Mouse (Mus musculus): Measurements from ENCODE around the gene Ift172. TPM values are rescaled to one million over a fixed set of nuclear protein-coding genes. Genes with fewer than 3 reads are reported as not detected.
A peak's percentile ranks its signal among the peaks of the same experiment; 100 is the strongest.

Ift172 gene
- 30.0 and 51.6 TPM in 2 replicates for total RNA-seq (2017)

DNA sequence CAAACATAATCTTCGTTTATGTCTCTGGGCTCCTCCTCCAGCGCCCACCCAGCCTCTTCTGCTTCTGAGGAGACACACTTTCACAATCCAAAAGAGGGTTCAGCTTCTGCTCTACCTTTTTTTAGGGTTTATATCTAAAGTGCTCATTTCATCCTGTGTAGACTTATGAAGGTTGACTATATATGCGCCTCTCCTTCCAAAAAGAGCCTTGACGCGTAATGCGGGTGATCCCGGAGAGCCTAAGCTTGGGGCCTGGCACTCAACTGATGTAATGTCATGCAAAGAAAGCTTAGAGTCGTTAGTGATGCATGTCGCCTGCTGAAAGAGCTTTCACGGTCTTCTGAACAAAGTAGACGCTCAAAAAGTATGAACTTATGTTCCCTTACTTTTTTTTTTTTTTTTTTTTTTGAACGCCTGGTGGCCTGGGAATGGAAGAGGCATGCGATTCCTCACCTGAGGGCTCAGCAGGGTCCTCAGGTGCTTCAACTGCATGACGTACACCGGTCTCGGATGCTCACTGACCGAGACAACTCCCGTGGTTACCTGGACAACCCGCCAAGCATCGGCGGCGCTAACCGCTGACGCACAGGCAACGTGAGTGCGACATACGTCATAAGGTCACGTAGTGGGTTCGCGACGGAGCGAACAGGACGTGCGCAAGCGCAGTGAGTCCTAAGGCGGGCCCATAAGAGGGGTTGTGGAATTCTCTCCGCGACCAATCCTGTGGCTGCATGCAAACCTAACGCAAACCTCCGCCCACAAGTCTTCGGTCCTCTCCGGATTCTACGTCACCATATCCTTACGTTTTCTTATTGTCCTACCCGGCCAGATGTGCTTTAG, at the start of gene Ift172:
Gene Ift172, minus strand, starts transcription at position 596 of the 840 bp plus-strand sequence.
- peak; percentile 90 for ATAC-seq (ENCODE audit: extremely low read depth, insufficient number of reproducible peaks, low FRiP score, poor library complexity, severe bottlenecking)

DNA sequence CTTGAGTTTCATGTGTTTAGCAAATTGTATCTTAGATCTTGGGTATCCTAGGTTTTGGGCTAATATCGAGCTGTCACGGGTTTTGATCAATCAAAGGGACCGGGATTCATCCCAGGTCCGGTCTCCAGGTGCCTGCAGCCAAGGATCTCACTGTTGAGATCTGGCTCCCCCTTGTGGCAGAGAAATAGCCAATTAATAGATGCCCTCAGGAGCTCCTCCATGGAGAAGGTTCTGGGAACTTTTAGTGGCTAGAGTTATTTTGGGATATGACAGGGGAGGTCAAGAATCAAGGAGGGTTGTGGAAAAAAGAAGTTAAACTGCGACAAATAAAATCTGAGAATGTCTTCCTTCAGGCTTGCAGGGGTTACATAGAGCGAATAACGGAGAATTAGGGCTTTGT, 37.3 kb upstream of the Ift172 start:
- peak; percentile 23; the same call in 1 of the 2 replicates for ATAC-seq (ENCODE audit: extremely low read depth, insufficient number of reproducible peaks, low FRiP score, poor library complexity, severe bottlenecking)

DNA sequence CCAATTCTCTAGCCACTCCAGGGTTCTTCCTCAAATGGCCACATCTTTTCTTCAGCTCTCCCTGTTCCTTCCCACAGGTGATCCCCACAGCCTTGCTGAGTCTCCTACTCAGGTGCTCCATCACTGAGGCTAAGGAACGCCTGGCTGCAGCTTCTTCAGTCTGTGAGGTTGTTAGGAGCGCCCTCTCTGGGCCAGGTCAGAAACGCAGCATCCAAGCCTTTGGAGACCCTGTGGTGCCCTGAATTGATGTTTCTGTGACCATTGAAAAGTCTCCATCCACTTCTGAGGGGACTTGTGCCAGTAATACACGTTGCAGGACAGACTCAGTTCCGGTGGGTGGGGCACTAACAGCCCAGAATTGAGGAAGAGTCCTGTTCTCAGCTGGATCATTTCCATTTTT, 35.9 kb upstream of the Ift172 start:
- ATAC-seq (ENCODE audit: extremely low read depth, insufficient number of reproducible peaks, low FRiP score, poor library complexity, severe bottlenecking) = peak; percentile 16; the same call in 1 of the 2 replicates

DNA sequence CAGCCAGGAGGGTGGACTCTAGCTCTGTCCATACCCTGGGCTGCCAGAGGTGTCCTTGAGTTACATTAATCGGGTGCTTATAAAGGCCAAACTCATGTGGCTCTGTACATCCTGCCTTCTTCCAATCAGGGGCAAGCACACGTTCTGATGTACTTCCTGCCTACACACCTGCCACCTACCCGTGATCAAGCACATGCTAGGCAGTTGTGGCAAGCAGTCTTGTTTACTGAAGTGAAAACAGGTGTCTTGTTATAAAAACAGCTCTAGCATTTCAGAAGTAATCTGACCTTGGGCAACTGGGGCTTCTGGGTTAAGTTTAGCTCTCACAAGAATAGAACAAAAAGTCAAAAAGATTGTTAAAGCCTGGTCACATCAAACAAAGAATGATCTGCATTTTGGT, 33.2 kb upstream of the Ift172 start:
- ATAC-seq (ENCODE audit: extremely low read depth, insufficient number of reproducible peaks, low FRiP score, poor library complexity, severe bottlenecking) = no peak

DNA sequence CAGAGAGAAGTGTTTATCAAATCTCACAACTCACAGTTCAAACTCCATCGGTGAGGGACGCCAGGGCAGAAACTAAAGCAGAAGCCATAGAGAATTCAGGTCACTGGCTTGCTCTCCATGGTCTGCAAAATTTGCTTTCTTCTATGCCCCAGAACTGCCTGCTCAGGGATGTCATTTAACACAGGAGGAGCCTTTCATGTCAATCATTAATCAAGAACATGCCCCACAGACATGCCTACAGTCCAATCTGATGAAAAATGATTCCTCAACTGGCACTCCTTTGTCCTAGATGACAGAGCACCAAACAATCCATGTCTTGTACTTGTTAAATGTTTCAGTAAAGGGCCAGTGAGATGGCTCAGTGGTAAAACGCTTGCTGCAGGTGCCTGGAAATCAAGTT, 31.9 kb upstream of the Ift172 start:
- no peak for ATAC-seq (ENCODE audit: extremely low read depth, insufficient number of reproducible peaks, low FRiP score, poor library complexity, severe bottlenecking)

DNA sequence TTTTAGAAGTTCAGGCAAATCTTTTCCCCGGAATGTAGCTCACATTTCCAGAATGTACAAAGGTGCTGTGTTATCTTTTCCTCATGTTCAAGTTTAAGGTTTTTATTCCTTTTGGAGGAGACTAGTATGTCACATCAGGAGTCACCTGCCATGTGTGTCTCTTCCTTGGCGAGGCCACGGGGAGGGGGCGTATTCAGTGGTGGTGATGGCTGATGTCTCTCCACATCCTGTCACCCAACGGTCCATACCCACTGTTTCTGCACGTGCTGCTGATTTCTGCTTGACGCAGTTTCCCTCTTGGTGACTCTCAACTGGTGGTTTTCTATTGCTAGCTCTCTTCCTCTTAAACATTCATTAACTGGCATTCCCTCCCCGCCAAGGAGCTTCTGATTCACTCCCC, 21.9 kb upstream of the Ift172 start:
- no peak for ATAC-seq (ENCODE audit: extremely low read depth, insufficient number of reproducible peaks, low FRiP score, poor library complexity, severe bottlenecking)

DNA sequence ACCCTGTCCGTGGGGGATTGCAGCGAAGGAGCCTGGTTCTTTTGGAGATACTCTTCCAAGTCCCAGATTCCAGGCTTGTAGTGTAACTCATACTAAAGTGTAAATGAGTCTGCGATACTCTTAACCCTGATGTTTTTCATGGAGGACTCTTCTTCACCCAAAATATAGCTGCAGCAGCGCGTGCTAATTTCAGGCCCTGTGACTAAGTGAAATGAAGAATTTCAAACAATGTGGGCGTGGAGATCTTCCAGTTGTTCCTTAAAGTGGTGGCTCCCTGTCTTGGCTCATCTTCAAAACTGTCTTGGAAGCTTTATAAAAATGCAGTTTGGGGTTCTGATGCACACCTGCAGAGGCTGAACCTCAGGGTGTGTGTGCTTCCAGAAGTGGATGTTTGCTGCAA, 12.2 kb upstream of the Ift172 start:
- ATAC-seq (ENCODE audit: extremely low read depth, insufficient number of reproducible peaks, low FRiP score, poor library complexity, severe bottlenecking) = no peak

DNA sequence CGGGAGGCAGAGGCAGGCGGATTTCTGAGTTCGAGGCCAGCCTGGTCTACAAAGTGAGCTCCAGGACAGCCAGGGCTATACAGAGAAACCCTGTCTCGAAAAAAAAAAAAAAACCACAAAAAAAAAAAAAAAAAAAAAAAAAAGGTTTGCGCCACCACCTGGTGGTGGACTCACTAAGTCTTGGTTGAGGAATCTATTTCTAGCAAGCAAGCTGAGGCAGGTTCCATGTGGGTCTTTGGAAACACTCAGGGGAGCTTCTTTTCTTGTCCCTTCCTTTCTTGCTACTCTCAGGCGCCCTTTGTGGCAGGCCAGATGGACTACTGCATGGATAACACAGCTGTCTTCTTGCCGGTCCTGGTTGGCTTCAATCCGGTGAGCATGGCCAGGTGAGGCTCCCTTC, 10.9 kb upstream of the Ift172 start:
- ATAC-seq (ENCODE audit: extremely low read depth, insufficient number of reproducible peaks, low FRiP score, poor library complexity, severe bottlenecking) = no peak

DNA sequence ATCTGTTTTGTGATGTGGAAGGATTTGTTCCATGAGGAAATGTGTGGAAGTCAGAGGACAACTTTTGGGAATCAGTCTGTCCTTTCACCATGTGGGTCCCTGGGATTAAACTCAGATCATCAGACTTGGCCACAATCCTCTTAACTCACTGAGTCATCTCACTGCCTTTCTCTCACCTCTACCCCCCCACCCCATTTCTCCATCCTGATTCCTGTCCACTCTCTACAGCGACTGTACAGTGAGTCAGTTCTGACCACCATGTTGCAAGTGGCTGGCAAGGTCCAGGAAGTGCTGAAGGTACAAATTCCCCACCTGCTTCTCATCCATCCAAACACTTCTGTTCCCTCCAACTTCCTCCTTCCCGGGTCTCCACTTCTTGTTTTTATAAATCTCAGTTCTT, 7.6 kb upstream of the Ift172 start:
- no peak for ATAC-seq (ENCODE audit: extremely low read depth, insufficient number of reproducible peaks, low FRiP score, poor library complexity, severe bottlenecking)

DNA sequence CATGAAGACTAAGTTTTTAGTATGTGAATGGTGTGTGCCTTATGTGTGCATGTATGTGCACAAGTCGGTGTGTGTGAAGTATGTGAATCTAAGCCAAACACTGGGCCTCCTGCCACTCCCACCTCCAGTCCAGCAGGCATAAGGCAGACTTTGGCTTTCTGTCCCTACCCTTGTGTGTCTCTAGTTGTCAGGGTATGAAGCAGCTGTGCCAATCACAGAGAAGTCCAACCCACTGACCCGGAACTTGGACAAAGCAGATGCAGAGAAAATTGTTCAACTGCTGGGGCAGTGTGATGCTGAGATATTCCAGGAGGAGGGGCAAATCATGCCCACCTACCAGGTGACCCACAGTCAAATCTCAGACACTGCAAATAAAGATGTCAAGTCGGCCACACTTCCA, 7.1 kb upstream of the Ift172 start:
- ATAC-seq (ENCODE audit: extremely low read depth, insufficient number of reproducible peaks, low FRiP score, poor library complexity, severe bottlenecking) = no peak

DNA sequence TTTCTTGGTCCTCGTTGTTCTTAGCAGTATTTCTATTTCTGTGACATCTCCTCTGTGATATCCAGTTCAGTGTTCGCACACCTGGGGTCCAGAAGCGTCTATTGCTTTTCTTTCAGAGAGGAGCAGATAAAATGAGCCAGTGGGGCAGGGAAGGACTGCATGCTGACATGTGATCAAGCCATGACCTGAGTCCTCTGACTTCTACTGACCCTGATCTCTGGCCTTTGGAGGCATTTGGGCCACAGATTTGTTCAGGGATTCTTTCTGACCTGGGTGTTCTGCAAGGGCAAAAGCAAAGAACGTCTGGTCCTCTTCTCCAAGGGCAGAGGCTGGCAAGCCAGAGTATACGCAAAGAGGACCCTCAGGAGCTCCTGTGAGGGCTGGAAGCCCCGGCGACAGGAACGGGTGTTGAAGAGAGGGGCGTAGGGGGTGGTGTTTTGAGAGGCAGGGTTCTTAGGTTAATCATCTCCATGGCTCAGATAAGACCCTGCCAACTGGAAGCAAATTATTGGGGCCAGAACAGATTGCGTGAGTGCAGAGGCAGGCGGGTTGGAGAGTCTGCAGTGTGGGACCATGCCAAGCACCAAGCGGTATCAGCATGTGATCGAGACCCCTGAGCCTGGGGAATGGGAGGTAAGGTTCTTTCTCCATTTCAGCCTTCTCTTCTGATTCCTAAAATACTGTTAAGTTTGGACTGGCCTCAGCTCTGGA, 6.3 kb upstream of the Ift172 start, which contains the start of gene Gckr:
Gene Gckr, plus strand, starts transcription at position 397 of the 711 bp plus-strand sequence.
- ATAC-seq (ENCODE audit: extremely low read depth, insufficient number of reproducible peaks, low FRiP score, poor library complexity, severe bottlenecking) = no peak

DNA sequence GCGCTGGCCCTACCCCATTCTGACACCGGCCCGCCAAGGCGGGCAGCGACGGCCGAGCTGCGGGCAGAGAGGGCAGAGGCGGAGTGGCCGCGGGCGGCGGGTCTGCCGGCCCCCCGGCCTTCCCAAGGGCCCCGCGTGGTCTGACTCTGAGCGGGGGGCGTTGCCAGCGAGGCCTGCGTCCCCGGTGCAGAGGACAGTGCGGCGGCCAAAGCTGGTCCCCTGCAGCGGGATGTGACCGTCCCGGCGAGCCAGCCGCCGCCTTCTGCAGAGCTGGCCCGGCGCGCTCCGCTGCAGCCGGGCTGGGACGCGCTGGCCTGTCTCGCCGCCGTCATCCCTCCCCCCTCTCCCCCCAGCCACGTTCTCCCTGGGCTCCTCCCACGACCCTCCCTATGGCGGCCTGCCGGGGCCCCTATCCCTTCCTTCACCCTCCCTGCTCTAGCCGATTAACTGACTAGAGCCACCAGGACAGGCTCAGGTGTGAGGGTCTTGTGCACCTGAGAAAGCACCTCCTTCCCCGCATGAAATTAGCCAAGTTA, 4.8 kb upstream of the Ift172 start, which contains the start of gene Fndc4:
Gene Fndc4, minus strand, starts transcription at position 475 of the 536 bp plus-strand sequence.
- no peak for ATAC-seq (ENCODE audit: extremely low read depth, insufficient number of reproducible peaks, low FRiP score, poor library complexity, severe bottlenecking)

DNA sequence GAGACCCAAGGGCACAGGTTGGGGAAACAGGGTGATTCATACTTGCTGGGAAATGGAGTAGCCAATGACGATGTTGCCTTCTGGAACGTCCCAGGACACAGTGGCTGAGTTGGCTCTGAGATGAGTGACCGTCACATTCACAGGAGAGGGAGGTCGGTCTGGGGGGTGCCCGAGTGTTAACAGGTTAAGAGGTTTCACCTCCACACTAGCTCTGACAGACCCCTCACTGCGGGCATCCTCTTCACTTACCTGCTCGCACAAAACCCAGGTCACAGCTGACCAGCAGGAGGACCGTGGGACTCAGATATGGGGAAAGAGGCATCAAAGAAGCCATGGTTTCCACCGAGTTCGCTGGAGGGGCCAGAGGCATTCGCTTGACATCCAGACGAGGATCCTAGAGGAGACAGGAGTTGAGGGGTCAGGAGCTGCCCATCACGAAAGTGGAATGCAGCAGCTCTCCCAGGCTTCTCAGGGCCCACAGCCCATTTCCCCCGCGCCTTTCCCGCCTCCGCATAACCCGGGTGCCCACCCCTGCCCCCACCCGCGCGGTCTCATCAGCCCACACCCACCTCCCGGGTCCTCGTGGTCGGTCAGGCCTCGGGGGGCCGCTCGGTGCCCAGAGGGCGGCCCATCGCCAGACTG, 4.2 kb upstream of the Ift172 start:
- ATAC-seq (ENCODE audit: extremely low read depth, insufficient number of reproducible peaks, low FRiP score, poor library complexity, severe bottlenecking) = no peak

DNA sequence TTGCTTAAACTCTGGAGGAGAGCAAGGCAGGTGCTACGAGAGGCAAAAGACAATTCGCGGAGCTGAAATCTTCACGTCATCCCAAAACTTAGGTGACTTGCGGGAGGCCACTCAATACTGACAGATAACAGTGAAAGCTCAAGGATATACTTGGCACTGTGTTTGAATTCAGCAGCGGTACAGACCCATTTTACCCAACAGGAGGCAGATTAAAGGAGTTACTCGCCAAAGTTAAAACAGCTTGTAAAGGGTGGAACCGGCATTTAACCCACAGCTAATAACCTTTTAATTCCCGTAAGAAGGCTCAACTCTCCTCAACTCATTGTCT, 409 bp upstream of the Ift172 start:
- no peak for ATAC-seq (ENCODE audit: extremely low read depth, insufficient number of reproducible peaks, low FRiP score, poor library complexity, severe bottlenecking)

DNA sequence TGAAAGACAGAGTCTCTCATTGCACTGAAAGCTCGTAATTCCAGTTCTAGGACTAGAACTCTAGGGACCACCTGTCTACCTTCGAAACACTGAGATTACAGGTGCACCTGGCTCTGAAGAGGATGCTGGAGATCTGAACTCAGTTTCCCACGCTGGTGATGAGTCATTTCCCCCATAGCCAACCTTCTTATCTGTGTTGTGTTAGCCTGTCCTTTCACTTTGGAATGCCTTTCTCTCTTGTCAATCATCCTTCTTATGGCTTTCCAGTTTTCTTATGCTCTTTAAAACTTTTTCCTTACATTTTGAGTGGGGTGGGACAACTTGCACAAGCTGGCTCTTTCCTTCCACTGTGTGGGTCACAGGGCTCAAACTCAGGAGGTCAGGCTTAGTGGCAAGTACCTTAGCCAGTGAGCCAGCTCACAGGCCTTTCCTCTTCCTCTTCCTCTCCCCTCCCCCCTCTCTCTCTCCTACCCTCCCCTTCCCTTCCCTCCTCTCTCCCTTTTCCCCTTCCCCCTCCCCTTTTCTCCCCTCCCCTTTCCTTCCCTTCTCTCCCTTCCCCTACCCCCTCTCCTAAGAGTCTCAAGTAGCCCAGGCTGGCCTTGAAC, 1.2 kb downstream of the Ift172 start:
- no peak for ATAC-seq (ENCODE audit: extremely low read depth, insufficient number of reproducible peaks, low FRiP score, poor library complexity, severe bottlenecking)

DNA sequence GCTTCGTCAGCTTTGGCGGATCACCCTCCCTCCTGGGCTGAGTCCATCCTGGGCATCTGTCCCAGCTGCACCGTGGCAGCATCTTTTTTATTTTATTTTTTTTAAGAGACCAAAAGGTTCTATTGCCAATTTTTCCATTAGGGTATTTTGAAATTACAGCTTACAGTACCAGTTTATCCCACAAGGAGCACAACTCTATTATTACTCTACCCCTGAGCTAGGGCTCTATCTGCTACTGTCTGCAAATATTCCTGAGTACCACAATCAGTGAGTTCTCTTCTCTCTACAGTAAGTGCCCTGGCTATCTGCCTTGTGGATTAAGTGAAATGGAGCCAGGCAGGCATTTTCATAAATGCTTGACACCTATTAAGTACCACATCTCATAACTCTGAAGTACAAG, 2.3 kb downstream of the Ift172 start:
- no peak for ATAC-seq (ENCODE audit: extremely low read depth, insufficient number of reproducible peaks, low FRiP score, poor library complexity, severe bottlenecking)

DNA sequence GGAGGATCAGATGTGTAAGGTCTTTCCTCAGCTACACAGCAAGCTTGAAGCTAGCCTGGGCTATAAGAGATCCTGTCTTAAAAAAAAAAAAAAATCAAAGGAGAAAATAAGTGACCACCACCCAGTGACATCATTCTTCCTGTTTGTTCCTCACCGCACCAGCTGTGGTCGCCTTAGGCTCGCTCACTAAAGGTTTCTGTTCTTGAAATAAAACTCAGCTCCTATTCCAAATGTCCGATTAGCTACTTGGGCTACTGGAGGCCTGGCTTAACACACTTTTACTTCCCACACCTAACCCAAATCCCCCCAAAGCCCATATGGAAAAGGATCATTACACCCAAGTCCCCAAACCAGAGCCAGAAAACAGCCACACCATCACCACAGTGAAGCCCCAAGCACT, 2.7 kb downstream of the Ift172 start:
- 0 out of 2 replicates have a peak, but pooled peaks have one; percentile 13 for ATAC-seq (ENCODE audit: extremely low read depth, insufficient number of reproducible peaks, low FRiP score, poor library complexity, severe bottlenecking)

DNA sequence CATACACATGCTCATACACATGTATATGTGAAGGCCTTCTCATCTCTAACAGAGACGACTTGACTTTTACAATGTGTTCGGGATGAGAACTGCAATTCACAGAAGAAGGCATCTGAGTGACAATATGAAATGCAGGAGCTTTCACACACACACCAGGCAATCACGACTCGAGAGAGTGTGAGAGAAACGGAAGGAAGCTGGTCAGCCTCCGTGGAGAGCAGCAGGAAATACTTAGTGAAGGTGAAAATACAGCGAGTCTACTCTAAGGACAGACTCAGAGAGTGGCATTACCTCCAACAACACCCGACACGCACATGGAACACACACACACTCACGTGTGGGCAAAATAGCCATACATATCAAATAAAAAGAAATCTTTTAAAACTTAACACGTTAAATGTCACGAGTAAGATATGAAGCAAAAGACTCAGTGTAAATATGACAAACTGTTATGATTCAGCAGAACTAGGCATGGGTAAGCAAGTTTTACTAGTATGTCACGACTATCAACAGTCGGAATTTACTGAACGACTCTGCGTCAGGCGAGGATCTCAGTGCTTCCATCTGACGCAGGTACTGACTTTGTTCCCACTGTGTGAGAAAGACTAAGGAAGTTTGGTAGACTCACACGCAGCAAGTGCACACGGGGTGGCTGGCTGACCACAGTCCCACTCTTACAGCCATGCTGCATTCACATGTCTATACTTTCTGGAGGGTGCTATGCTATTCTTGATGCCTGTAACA, 11.5 kb downstream of the Ift172 start:
- no peak for ATAC-seq (ENCODE audit: extremely low read depth, insufficient number of reproducible peaks, low FRiP score, poor library complexity, severe bottlenecking)

DNA sequence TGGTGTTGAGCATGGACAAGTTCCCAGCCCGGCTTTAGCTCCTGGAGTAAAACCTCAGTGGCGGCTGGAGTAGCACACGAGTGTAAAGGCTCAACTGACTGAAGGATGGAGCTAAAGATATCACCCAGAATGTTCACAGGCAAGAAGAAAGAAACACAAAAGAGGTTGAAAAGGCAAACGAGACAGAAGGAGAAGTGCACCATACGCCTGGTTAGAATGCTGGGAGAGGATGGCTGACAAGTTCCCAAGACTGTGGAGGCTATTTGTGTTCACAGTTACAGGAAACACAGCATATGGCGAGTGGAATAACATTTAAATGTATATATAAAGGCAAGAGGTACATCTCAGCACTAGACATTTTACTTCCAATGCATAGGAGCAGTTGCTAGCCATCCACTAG, 17.9 kb downstream of the Ift172 start:
- no peak for ATAC-seq (ENCODE audit: extremely low read depth, insufficient number of reproducible peaks, low FRiP score, poor library complexity, severe bottlenecking)

All from neutrophil, adult 5-6 weeks (primary cell).